Mouse (Mus musculus) Patski (cell line): ENCODE measurements at regions not wholly inside any gene's neighbourhood (a gene's known extent, or its start where the extent isn't known, plus 50 kb on each side); places are given as distances from the start of the nearest gene placed in this dataset.

Source experiments
- ATAC-seq: fragments of 100-300 bp; one replicate; pipeline ENCODE4 v1.8.0; 2021
- CTCF ChIA-PET: fragments of 350-600 bp; sonication (Branson Sonifier 250); formaldehyde crosslinking; loops from one replicate; lab custom pipeline; 2022; ENCODE audit warnings: inconsistent platforms; lab: Charles Lee
- POLR2A ChIA-PET: fragments of 350-600 bp; sonication (Branson Sonifier 250); formaldehyde crosslinking; loops from one replicate; lab custom pipeline; 2022; ENCODE audit warnings: antibody characterized with exemption, inconsistent platforms; lab: Charles Lee
- DNase-seq: peaks from one replicate; pipeline ENCODE4 v3.0.0-alpha.2; 2011; ENCODE audit warnings: low read depth, low spot score
- H3K27me3 ChIP-seq: fragments of 371-371 bp; one replicate; pipeline ENCODE4 v1.5.1; 2021
- CTCF ChIP-seq: fragments of 100-300 bp; IDR thresholded peaks from one replicate; pipeline ENCODE4 v1.5.1; 2021
- in situ Hi-C: fragments of 300-500 bp; cut with MboI; formaldehyde crosslinking; loops from 3 replicates; pipeline ENCODE4 v1.11.1; 2018; ENCODE audit warnings: low pct_unique_long_range_greater_than_20kb, mixed read lengths

GRCm38 (mm10) chr6:147922506-147922905 is 124.6 kb upstream of the Far2 start:
- H3K27me3 ChIP-seq, result no peaks in the 10 kb centered on the region
- no peak for DNase-seq
- CTCF ChIA-PET, result no interaction called here
- ATAC-seq, result no peak
- no peak for TF ChIP-seq CTCF
- POLR2A ChIA-PET, result no interaction called here
- in situ Hi-C loops, result no loop called here

- ATAC-seq (no peak), DNase-seq (no peak)
- ChIA-PET CTCF (no interaction called here), POLR2A (no interaction called here)
- H3K27me3 ChIP-seq, result no peaks in the 10 kb centered on the region
- in situ Hi-C loops, result no loop called here
- TF ChIP-seq CTCF, result no peak
Observed at GRCm38 (mm10) chr6:147923246-147923645, 123.8 kb upstream of the Far2 start.

GRCm38 (mm10) chr6:147928951-147929350 is 118.1 kb upstream of the Far2 start:
- no peak for TF ChIP-seq CTCF
- POLR2A ChIA-PET, result no interaction called here
- DNase-seq, result no peak
- CTCF ChIA-PET, result no interaction called here
- ATAC-seq, result no peak
- in situ Hi-C loops, result no loop called here
- no peaks in the 10 kb centered on the region for H3K27me3 ChIP-seq

GRCm38 (mm10) chr6:147944020-147944419 is 103.0 kb upstream of the Far2 start:
- ATAC-seq (no peak), DNase-seq (no peak)
- in situ Hi-C loops, result no loop called here
- no peaks in the 10 kb centered on the region for H3K27me3 ChIP-seq
- ChIA-PET CTCF (no interaction called here), POLR2A (no interaction called here)
- no peak for TF ChIP-seq CTCF

GRCm38 (mm10) chr6:147944940-147945676 is 102.0 kb upstream of the Far2 start:
- no peak for ATAC-seq
- in situ Hi-C loops, result no loop called here
- H3K27me3 ChIP-seq, result no peaks in the 10 kb centered on the region
- POLR2A ChIA-PET, result no interaction called here
- CTCF ChIA-PET, result interaction anchor here (1.3 kb wide), 1 partner anchor 9 kb away, joined by 3 read pairs; no protein-coding TSS in a partner anchor
- no peak for TF ChIP-seq CTCF
- DNase-seq, result no peak

GRCm38 (mm10) chr6:147947997-147948396 is 99.1 kb upstream of the Far2 start:
- no peak for TF ChIP-seq CTCF
- in situ Hi-C loops, result no loop called here
- DNase-seq (no peak), ATAC-seq (no peak)
- no peaks in the 10 kb centered on the region for H3K27me3 ChIP-seq
- ChIA-PET POLR2A (no interaction called here), CTCF (no interaction called here)

GRCm38 (mm10) chr6:147951642-147952041 is 95.4 kb upstream of the Far2 start:
- CTCF ChIA-PET, result no interaction called here
- POLR2A ChIA-PET, result no interaction called here

GRCm38 (mm10) chr6:147953058-147953679 is 93.9 kb upstream of the Far2 start:
- ATAC-seq (no peak), DNase-seq (no peak)
- H3K27me3 ChIP-seq, result no peaks in the 10 kb centered on the region
- ChIA-PET POLR2A (no interaction called here), CTCF (no interaction called here)
- TF ChIP-seq CTCF, result peak; percentile 38
- in situ Hi-C loops, result loop anchor here (25.0 kb wide), 2 partner anchors 941 to 1141 kb away; no protein-coding TSS in a partner anchor

More at GRCm38 (mm10) chr6:147951642-147952041, 95.4 kb upstream of the Far2 start:
- no peak for TF ChIP-seq CTCF
- in situ Hi-C loops, result loop anchor here (25.0 kb wide), 2 partner anchors 939 to 1139 kb away; no protein-coding TSS in a partner anchor
- DNase-seq (no peak), ATAC-seq (no peak)
- no peaks in the 10 kb centered on the region for H3K27me3 ChIP-seq

GRCm38 (mm10) chr6:147953753-147954152 is 93.3 kb upstream of the Far2 start:
- no peak for TF ChIP-seq CTCF
- DNase-seq (no peak), ATAC-seq (no peak)
- H3K27me3 ChIP-seq, result peaks cover 5% of the 10 kb centered on the region
- in situ Hi-C loops, result loop anchor here (25.0 kb wide), 2 partner anchors 941 to 1141 kb away; no protein-coding TSS in a partner anchor
- POLR2A ChIA-PET, result no interaction called here
- CTCF ChIA-PET, result interaction anchor here (0.7 kb wide), 1 partner anchor 8 kb away, joined by 3 read pairs; no protein-coding TSS in a partner anchor

- peaks cover 6% of the 10 kb centered on the region for H3K27me3 ChIP-seq
Observed at GRCm38 (mm10) chr6:147954253-147954652, 92.8 kb upstream of the Far2 start.

More at GRCm38 (mm10) chr6:147954253-147954652, 92.8 kb upstream of the Far2 start:
- in situ Hi-C loops, result loop anchor here (25.0 kb wide), 2 partner anchors 942 to 1142 kb away; no protein-coding TSS in a partner anchor
- no peak for TF ChIP-seq CTCF
- ChIA-PET CTCF (interaction anchor here (0.7 kb wide), 1 partner anchor 9 kb away, joined by 3 read pairs; no protein-coding TSS in a partner anchor), POLR2A (no interaction called here)
- DNase-seq (no peak), ATAC-seq (no peak)
